Mouse (Mus musculus) frontal cortex, postnatal 25 days (tissue): ENCODE results near the gene Syn3.
"Not testable (repeated sequence)": the region's sequence is repeated elsewhere in the genome, so short reads cannot be mapped to it uniquely, and the experiment has no call there.

Source experiments
- DNase-seq, 2 experiments: peaks; one replicate each; pipeline ENCODE4 v3.0.0; 2022; ENCODE audit warnings: low spot score in 2 of 2

Syn3 gene

GRCm38 (mm10) chr10:86468612-86469546, 29.8 kb downstream of the Syn3 start:
- no peak for DNase-seq

GRCm38 (mm10) chr10:86463538-86464199, 35.0 kb downstream of the Syn3 start:
- DNase-seq = peak; percentile 79 to 85

GRCm38 (mm10) chr10:86459643-86460042, 39.1 kb downstream of the Syn3 start:
- DNase-seq = no peak

GRCm38 (mm10) chr10:86457665-86458209, 41.0 kb downstream of the Syn3 start:
- no peak for DNase-seq

- no peak for DNase-seq
These were observed 41.5 kb downstream of the Syn3 start for GRCm38 (mm10) chr10:86457195-86457594.

- DNase-seq = no peak
These were observed 43.2 kb downstream of the Syn3 start for GRCm38 (mm10) chr10:86455296-86456055.

- DNase-seq = no peak
These were observed 46.2 kb downstream of the Syn3 start for GRCm38 (mm10) chr10:86452326-86452995.

- no peak for DNase-seq
These were observed 47.4 kb downstream of the Syn3 start for GRCm38 (mm10) chr10:86451294-86451693.

- DNase-seq = no peak
These were observed 52.0 kb downstream of the Syn3 start for GRCm38 (mm10) chr10:86446649-86447048.

GRCm38 (mm10) chr10:86445207-86445606, 53.5 kb downstream of the Syn3 start:
- DNase-seq = no peak

GRCm38 (mm10) chr10:86444665-86445064, 54.0 kb downstream of the Syn3 start:
- DNase-seq = no peak

- DNase-seq = no peak
These were observed 56.9 kb downstream of the Syn3 start for GRCm38 (mm10) chr10:86441765-86442164.

GRCm38 (mm10) chr10:86439640-86440039, 59.1 kb downstream of the Syn3 start:
- no peak for DNase-seq

GRCm38 (mm10) chr10:86437294-86437693, 61.4 kb downstream of the Syn3 start:
- DNase-seq = no peak

- not testable (repeated sequence) for DNase-seq
These were observed 63.7 kb downstream of the Syn3 start for GRCm38 (mm10) chr10:86435006-86435405.

- no peak for DNase-seq
These were observed 69.0 kb downstream of the Syn3 start for GRCm38 (mm10) chr10:86429651-86430050.

GRCm38 (mm10) chr10:86427956-86428355, 70.7 kb downstream of the Syn3 start:
- no peak for DNase-seq

- no peak for DNase-seq
These were observed 72.8 kb downstream of the Syn3 start for GRCm38 (mm10) chr10:86425690-86426530.

- DNase-seq = no peak
These were observed 76.8 kb downstream of the Syn3 start for GRCm38 (mm10) chr10:86421731-86422370.

- no peak for DNase-seq
These were observed 79.8 kb downstream of the Syn3 start for GRCm38 (mm10) chr10:86418931-86419330.
